Comparison of ENCODE assay signal across 9 mouse cellular contexts in the genomic region with DNA sequence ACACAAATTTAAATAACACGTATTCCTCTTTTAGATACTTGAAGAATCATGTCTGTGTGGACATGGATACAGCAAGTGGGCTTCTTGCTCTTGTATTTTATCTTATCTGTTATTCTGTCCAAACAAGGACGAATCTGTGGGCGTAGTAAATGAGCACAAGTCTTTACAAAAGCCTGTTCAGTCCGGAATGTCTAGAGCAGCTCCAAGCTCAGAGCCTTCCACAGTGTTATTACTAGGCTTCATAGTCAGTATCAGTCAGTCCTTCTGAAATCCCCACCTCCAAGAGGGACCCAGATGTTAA. TPM values are rescaled to one million over a fixed set of nuclear protein-coding genes. Genes with fewer than 3 reads are reported as not detected.
A peak's percentile ranks its signal among the peaks of the same experiment; 100 is the strongest.
DNase-seq lines count a peak whose midpoint lies in the region; ATAC-seq and TF ChIP-seq lines count a peak whose summit lies in the region.
"Had no signal": no experiment of that assay in that cellular context is flagged by ENCODE, and none has a peak within 500 bp of the region (broad histone marks: within the 10 kb centered on the region; RNA-seq: fewer than 3 reads in every experiment).

No protein-coding gene starts in this region.

- H3K27ac ChIP-seq in kidney, embryonic 16.5 days (ENCODE audit: low read length), result no peak overlapping the region
- no peak overlapping the region for H3K27ac ChIP-seq in cortical plate, adult 2 months (ENCODE audit: insufficient read depth, low read length)
- peak overlapping the region; percentile 93 for H3K27ac ChIP-seq in forebrain, postnatal 0 days (ENCODE audit: low read depth, low read length)
- H3K27ac ChIP-seq in midbrain, embryonic 11.5 days (ENCODE audit: low read depth, low read length), result no peak overlapping the region

- H3K4me1 ChIP-seq in kidney, embryonic 16.5 days (ENCODE audit: insufficient read depth, low read length), result 0 out of 2 replicates have a peak, but pooled peaks cover 6% of the 10 kb centered on the region
- no peaks in the 10 kb centered on the region for H3K4me1 ChIP-seq in cortical plate, adult 2 months (ENCODE audit: control insufficient read depth, insufficient read depth, low read length)
- peaks cover 3% of the 10 kb centered on the region; the same call in 1 of the 2 replicates for H3K4me1 ChIP-seq in forebrain, postnatal 0 days (ENCODE audit: insufficient read depth)
- peaks cover 2% of the 10 kb centered on the region; the same call in 1 of the 2 replicates for H3K4me1 ChIP-seq in midbrain, embryonic 11.5 days (ENCODE audit: control insufficient read depth, insufficient read depth, low read length)

- WGBS in kidney, embryonic 16.5 days, result 82% methylated on average over 4 of the region's 4 CpGs
- 45% methylated on average over 4 of the region's 4 CpGs for WGBS in forebrain, postnatal 0 days
- WGBS in midbrain, embryonic 11.5 days, result 86% methylated on average over 4 of the region's 4 CpGs

- H3K27me3 ChIP-seq in kidney, embryonic 16.5 days (ENCODE audit: insufficient read depth, low read length), result no peaks in the 10 kb centered on the region
- H3K27me3 ChIP-seq in forebrain, postnatal 0 days (ENCODE audit: insufficient read depth, low read length), result no peaks in the 10 kb centered on the region
- H3K27me3 ChIP-seq in midbrain, embryonic 11.5 days (ENCODE audit: control insufficient read depth, insufficient read depth, low read length), result no peaks in the 10 kb centered on the region

- H3K4me3 ChIP-seq in kidney, embryonic 16.5 days (ENCODE audit: low read length), result no peak overlapping the region
- peak overlapping the region; percentile 51; the same call in 1 of the 2 replicates for H3K4me3 ChIP-seq in cortical plate, adult 2 months (ENCODE audit: insufficient read depth, low read length)
- H3K4me3 ChIP-seq in forebrain, postnatal 0 days (ENCODE audit: low read depth, low read length), result peak overlapping the region; percentile 20; the same call in 1 of the 2 replicates
- H3K4me3 ChIP-seq in midbrain, embryonic 11.5 days (ENCODE audit: low read depth, low read length), result no peak overlapping the region

- H3K36me3 ChIP-seq in kidney, embryonic 16.5 days (ENCODE audit: insufficient read depth, low read length), result no peaks in the 10 kb centered on the region
- no peaks in the 10 kb centered on the region for H3K36me3 ChIP-seq in forebrain, postnatal 0 days (ENCODE audit: insufficient read depth)
- no peaks in the 10 kb centered on the region for H3K36me3 ChIP-seq in midbrain, embryonic 11.5 days (ENCODE audit: control insufficient read depth, insufficient read depth, low read length)

- DNase-seq in kidney, postnatal 14 days, result no peak
- no peak for DNase-seq in forebrain, postnatal 0 days
- DNase-seq in midbrain, embryonic 11.5 days (ENCODE audit: low spot score, missing footprints), result peak; percentile 92
- DNase-seq in gastrocnemius, postnatal 25 days, result no peak
- no peak for DNase-seq in gastrocnemius, adult 8-10 months (ENCODE audit: low spot score in 2 of 2)
- no peak for DNase-seq in adrenal gland, postnatal 10 days

- H3K9me3 ChIP-seq in kidney, embryonic 16.5 days (ENCODE audit: low read length), result no peaks in the 10 kb centered on the region
- H3K9me3 ChIP-seq in forebrain, postnatal 0 days (ENCODE audit: low read length), result no peaks in the 10 kb centered on the region
- no peaks in the 10 kb centered on the region for H3K9me3 ChIP-seq in midbrain, embryonic 11.5 days (ENCODE audit: control insufficient read depth, low read length)

- H3K4me2 ChIP-seq in kidney, embryonic 16.5 days (replicated peaks; ENCODE audit: low read depth, low read length), result peak overlapping the region; percentile 70; the same call in 1 of the 2 replicates
- peak overlapping the region; percentile 39 for H3K4me2 ChIP-seq in forebrain, postnatal 0 days (ENCODE audit: low read depth)
- no peak overlapping the region for H3K4me2 ChIP-seq in midbrain, embryonic 11.5 days

- H3K9ac ChIP-seq in kidney, embryonic 16.5 days (replicated peaks; ENCODE audit: low read length), result no peak overlapping the region
- H3K9ac ChIP-seq in forebrain, postnatal 0 days, result no peak overlapping the region
- no peak overlapping the region; the same call in 1 of the 2 replicates for H3K9ac ChIP-seq in midbrain, embryonic 11.5 days (ENCODE audit: low read length)

- no peak for TF ChIP-seq POLR2A in cortical plate, adult 2 months (IDR thresholded peaks at IDR 0.05; ENCODE audit: extremely low read depth, insufficient read depth, low read length)

- TF ChIP-seq CTCF in cortical plate, adult 2 months (IDR thresholded peaks at IDR 0.05; ENCODE audit: extremely low read depth, insufficient read depth, low read length), result no peak
- no peak for TF ChIP-seq CTCF in forebrain, postnatal 0 days (IDR thresholded peaks at IDR 0.05; ENCODE audit: low read depth)

- no peak for ATAC-seq in kidney, embryonic 16.5 days (ENCODE audit: low FRiP score, low TSS enrichment)
- peak; percentile 5; the same call in 1 of the 2 replicates for ATAC-seq in forebrain, postnatal 0 days
- no peak for ATAC-seq in midbrain, embryonic 11.5 days (ENCODE audit: low FRiP score)

RNA-seq across cellular contexts. Expression of gene Nfe2l3, which starts 52.2 kb away (rescaled TPM):
- polyA plus RNA-seq in kidney, embryonic 16.5 days (2015; fragmentation: Nextera tagmentation; extraction: Ambion mirVana), result 1.7 and 2.1 TPM in 2 replicates
- 3.3 and 3.8 TPM in 2 replicates for polyA plus RNA-seq in cortical plate, adult 2 months (2012; rRNA removed)
- 15.0 and 29.2 TPM in 2 replicates for total RNA-seq in forebrain, postnatal 0 days (2014; rRNA removed)
- 11.4 and 11.7 TPM in 2 replicates for polyA plus RNA-seq in forebrain, postnatal 0 days (2015; fragmentation: Nextera tagmentation; extraction: Ambion mirVana)
- 4.3 and 5.3 TPM in 2 replicates for polyA plus RNA-seq in midbrain, embryonic 11.5 days (2014; fragmentation: Nextera tagmentation; extraction: Ambion mirVana)
- total RNA-seq in gastrocnemius, postnatal 25 days (2021), result not detected
- not detected for total RNA-seq in gastrocnemius, adult 8-10 months (2022)
- total RNA-seq in adrenal gland, postnatal 10 days (2021), result 1 to 10 TPM in 1 of 2 experiments, under 1 TPM in 1; 0.75 to 1.1 TPM
- total RNA-seq: megakaryocyte progenitor cell, adult 5-6 weeks had no signal

Comparison
In these comparisons a context has a peak if more than half of its experiments do, and no peak if none do; other contexts are left out.
1. H3K4me3 ChIP-seq: peak in cortical plate, adult 2 months (single experiment) and forebrain, postnatal 0 days (single experiment); none in kidney, embryonic 16.5 days (single experiment) and midbrain, embryonic 11.5 days (single experiment).